Mouse (Mus musculus) bone marrow, adult 2 months (tissue): ENCODE measurements around the gene Lrrc4c.

ENCODE experiments used
- CTCF ChIP-seq: fragments of 200-500 bp; IDR thresholded peaks from 2 replicates; pipeline ENCODE4 v1.5.1; 2011; ENCODE audit warnings: low read length, control low read depth; ENCODE audit not compliant: control insufficient read depth, insufficient read depth
- POLR2A ChIP-seq: fragments of 200-500 bp; IDR thresholded peaks from 2 replicates; pipeline ENCODE4 v1.6.1; 2011; ENCODE audit warnings: low read depth, mild to moderate bottlenecking, control low read depth, low read length, borderline replicate concordance; ENCODE audit not compliant: control insufficient read depth

GRCm38 (mm10) chr2:96850839-96851396 is 532.9 kb downstream of the Lrrc4c start:
- TF ChIP-seq CTCF (no peak), POLR2A (no peak)
